Comparison of ENCODE assay signal across 19 mouse cellular contexts in the genomic region with DNA sequence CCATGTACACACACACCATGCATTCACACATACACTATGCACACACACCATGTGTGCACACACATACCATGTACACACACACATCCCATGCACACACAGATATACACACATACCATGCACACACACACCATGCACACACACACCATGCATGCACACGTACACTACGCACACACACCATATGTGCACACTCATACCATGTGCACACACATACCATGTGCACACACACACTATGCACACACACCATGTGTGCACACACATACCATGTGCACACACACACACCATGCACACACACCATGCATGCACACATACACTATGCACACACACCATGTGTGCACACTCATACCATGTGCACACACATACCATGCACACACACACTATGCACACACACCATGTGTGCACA.
DNase-seq lines count a peak whose midpoint lies in the region; ATAC-seq and TF ChIP-seq lines count a peak whose summit lies in the region.
"Had no signal": no experiment of that assay in that cellular context is flagged by ENCODE, and none has a peak within 500 bp of the region (broad histone marks: within the 10 kb centered on the region; RNA-seq: fewer than 3 reads in every experiment).

No protein-coding gene starts in this region.

- H3K4me2 ChIP-seq in limb, embryonic 15.5 days = no peak overlapping the region
- no peak overlapping the region for H3K4me2 ChIP-seq in midbrain, embryonic 15.5 days
- H3K4me2 ChIP-seq in midbrain, embryonic 16.5 days (ENCODE audit: low read length) = no peak overlapping the region
- H3K4me2 ChIP-seq: forebrain, embryonic 12.5 days; hindbrain, embryonic 13.5 days had no signal

- no peak for TF ChIP-seq POLR2A in MEL (IDR thresholded peaks at IDR 0.05; ENCODE audit: control insufficient read depth in 1 of 2, insufficient read depth in 1 of 2, low read depth in 1 of 2, low read length in 2 of 2, poor library complexity in 1 of 2)

- H3K27me3 ChIP-seq in limb, embryonic 15.5 days = no peaks in the 10 kb centered on the region
- no peaks in the 10 kb centered on the region for H3K27me3 ChIP-seq in limb, embryonic 10.5 days (ENCODE audit: low read depth, poor library complexity, severe bottlenecking)
- no peaks in the 10 kb centered on the region for H3K27me3 ChIP-seq in midbrain, embryonic 15.5 days (replicated peaks)
- no peaks in the 10 kb centered on the region for H3K27me3 ChIP-seq in midbrain, embryonic 10.5 days (ENCODE audit: low read depth, poor library complexity, severe bottlenecking)
- H3K27me3 ChIP-seq in MEL (ENCODE audit: control insufficient read depth in 1 of 2, insufficient read depth in 2 of 2, low read length in 2 of 2) = no peaks in the 10 kb centered on the region
- no peaks in the 10 kb centered on the region for H3K27me3 ChIP-seq in midbrain, embryonic 16.5 days (ENCODE audit: control insufficient read depth, insufficient read depth, low read depth, low read length)
- H3K27me3 ChIP-seq: forebrain, embryonic 12.5 days had no signal

- DNase-seq in limb, embryonic 10.5 days (ENCODE audit: low spot score) = no peak
- no peak for DNase-seq in midbrain, embryonic 10.5 days (ENCODE audit: low spot score)
- no peak for DNase-seq in MEL (ENCODE audit: low read depth, low spot score)
- DNase-seq in layer of hippocampus, adult 2 months (ENCODE audit: low spot score in 2 of 2) = no peak
- DNase-seq in kidney, adult 11 months = no peak
- DNase-seq: adrenal gland, postnatal 10 days; cerebellum, adult 11-12 months; cerebellum, adult 9-10 months; cerebellum, postnatal 25 days; gastrocnemius, postnatal 10 days; heart, adult 18-20 months; heart, postnatal 14 days had no signal

- no peak for TF ChIP-seq RAD21 in MEL (IDR thresholded peaks at IDR 0.05; ENCODE audit: low read depth, low read length)

- H3K36me3 ChIP-seq in limb, embryonic 15.5 days = no peaks in the 10 kb centered on the region
- no peaks in the 10 kb centered on the region for H3K36me3 ChIP-seq in limb, embryonic 10.5 days
- H3K36me3 ChIP-seq in midbrain, embryonic 15.5 days (replicated peaks) = no peaks in the 10 kb centered on the region
- no peaks in the 10 kb centered on the region for H3K36me3 ChIP-seq in midbrain, embryonic 10.5 days
- no peaks in the 10 kb centered on the region for H3K36me3 ChIP-seq in MEL (ENCODE audit: control insufficient read depth in 1 of 2, insufficient read depth in 2 of 2, low read length in 2 of 2)
- H3K36me3 ChIP-seq in midbrain, embryonic 16.5 days (ENCODE audit: control insufficient read depth, insufficient read depth, low read length) = no peaks in the 10 kb centered on the region
- H3K36me3 ChIP-seq: forebrain, embryonic 12.5 days; heart, embryonic 10.5 days; hindbrain, embryonic 13.5 days had no signal

- H3K9ac ChIP-seq in limb, embryonic 15.5 days = no peak overlapping the region
- no peak overlapping the region for H3K9ac ChIP-seq in midbrain, embryonic 15.5 days
- H3K9ac ChIP-seq in MEL (ENCODE audit: control insufficient read depth, low read depth, low read length, poor library complexity, severe bottlenecking) = no peak overlapping the region
- no peak overlapping the region for H3K9ac ChIP-seq in midbrain, embryonic 16.5 days (ENCODE audit: low read depth, low read length)
- H3K9ac ChIP-seq: forebrain, embryonic 12.5 days; hindbrain, embryonic 13.5 days had no signal

- WGBS in limb, embryonic 15.5 days = 96% methylated on average over 2 of the region's 2 CpGs
- WGBS in limb, embryonic 10.5 days = 96% methylated on average over 2 of the region's 2 CpGs
- whole genome bisulfite sequencing in midbrain, embryonic 15.5 days = 97% methylated on average over 2 of the region's 2 CpGs
- WGBS in midbrain, embryonic 10.5 days = 93% methylated on average over 2 of the region's 2 CpGs
- WGBS in midbrain, embryonic 16.5 days = 98% methylated on average over 2 of the region's 2 CpGs

- H3K27ac ChIP-seq in limb, embryonic 15.5 days = no peak overlapping the region
- H3K27ac ChIP-seq in limb, embryonic 10.5 days = no peak overlapping the region
- H3K27ac ChIP-seq in midbrain, embryonic 15.5 days = no peak overlapping the region
- H3K27ac ChIP-seq in midbrain, embryonic 10.5 days (replicated peaks) = no peak overlapping the region
- H3K27ac ChIP-seq in MEL (ENCODE audit: control insufficient read depth, low read depth, low read length) = no peak overlapping the region
- no peak overlapping the region for H3K27ac ChIP-seq in midbrain, embryonic 16.5 days (ENCODE audit: low read length)
- no peak overlapping the region for H3K27ac ChIP-seq in layer of hippocampus, adult 2 months
- H3K27ac ChIP-seq: forebrain, embryonic 12.5 days; heart, embryonic 10.5 days; hindbrain, embryonic 13.5 days had no signal

- no peak for TF ChIP-seq CTCF in MEL (IDR thresholded peaks at IDR 0.05 in 2 of 3, conservative IDR thresholded peaks at IDR 0.05 in 1 of 3; ENCODE audit: control insufficient read depth in 1 of 3, insufficient read depth in 1 of 3, low read depth in 2 of 3, low read length in 3 of 3, poor library complexity in 1 of 3, severe bottlenecking in 1 of 3)
- TF ChIP-seq CTCF in layer of hippocampus, adult 2 months (conservative IDR thresholded peaks at IDR 0.05) = no peak

- 0 out of 2 replicates have a peak, but pooled peaks have one; percentile 30 for ATAC-seq in limb, embryonic 15.5 days (ENCODE audit: insufficient number of reproducible peaks, low FRiP score, low TSS enrichment, low read depth)
- 0 out of 2 replicates have a peak, but pooled peaks have one; percentile 24 for ATAC-seq in midbrain, embryonic 15.5 days (replicated peaks)
- ATAC-seq in midbrain, embryonic 16.5 days = 0 out of 2 replicates have a peak, but pooled peaks have one; percentile 8
- ATAC-seq: forebrain, embryonic 16.5 days had no signal

- H3K79me2 ChIP-seq in MEL (ENCODE audit: control insufficient read depth, insufficient read depth, low read length, poor library complexity) = no peaks in the 10 kb centered on the region

- no peak overlapping the region for H3K4me3 ChIP-seq in limb, embryonic 15.5 days
- no peak overlapping the region for H3K4me3 ChIP-seq in limb, embryonic 10.5 days
- H3K4me3 ChIP-seq in midbrain, embryonic 15.5 days = no peak overlapping the region
- H3K4me3 ChIP-seq in midbrain, embryonic 10.5 days = no peak overlapping the region
- H3K4me3 ChIP-seq in MEL (ENCODE audit: control insufficient read depth in 1 of 2, insufficient read depth in 1 of 2, low read depth in 2 of 2, low read length in 2 of 2) = no peak overlapping the region
- no peak overlapping the region for H3K4me3 ChIP-seq in midbrain, embryonic 16.5 days (ENCODE audit: low read depth, low read length)
- no peak overlapping the region for H3K4me3 ChIP-seq in layer of hippocampus, adult 2 months
- H3K4me3 ChIP-seq: forebrain, embryonic 12.5 days; heart, embryonic 10.5 days; hindbrain, embryonic 13.5 days had no signal

- H3K4me1 ChIP-seq in limb, embryonic 15.5 days = no peaks in the 10 kb centered on the region
- no peaks in the 10 kb centered on the region for H3K4me1 ChIP-seq in limb, embryonic 10.5 days
- no peaks in the 10 kb centered on the region for H3K4me1 ChIP-seq in midbrain, embryonic 15.5 days
- H3K4me1 ChIP-seq in midbrain, embryonic 10.5 days = no peaks in the 10 kb centered on the region
- H3K4me1 ChIP-seq in MEL (ENCODE audit: control insufficient read depth in 1 of 2, insufficient read depth in 2 of 2, low read length in 2 of 2) = no peaks in the 10 kb centered on the region; a peak in 1 of 4 replicates
- no peaks in the 10 kb centered on the region for H3K4me1 ChIP-seq in midbrain, embryonic 16.5 days (ENCODE audit: control insufficient read depth, insufficient read depth, low read length)
- H3K4me1 ChIP-seq: forebrain, embryonic 12.5 days; heart, embryonic 10.5 days; hindbrain, embryonic 13.5 days had no signal

- no peaks in the 10 kb centered on the region for H3K9me3 ChIP-seq in limb, embryonic 15.5 days
- H3K9me3 ChIP-seq in limb, embryonic 10.5 days (replicated peaks) = no peaks in the 10 kb centered on the region
- no peaks in the 10 kb centered on the region for H3K9me3 ChIP-seq in midbrain, embryonic 15.5 days
- no peaks in the 10 kb centered on the region for H3K9me3 ChIP-seq in midbrain, embryonic 10.5 days (replicated peaks)
- H3K9me3 ChIP-seq in MEL (replicated peaks; ENCODE audit: insufficient read depth, low read length) = no peaks in the 10 kb centered on the region
- H3K9me3 ChIP-seq in midbrain, embryonic 16.5 days (replicated peaks; ENCODE audit: control insufficient read depth, low read length, poor library complexity, severe bottlenecking) = no peaks in the 10 kb centered on the region
- H3K9me3 ChIP-seq: forebrain, embryonic 12.5 days; heart, embryonic 10.5 days; hindbrain, embryonic 13.5 days had no signal

- no peak for TF ChIP-seq EP300 in MEL (IDR thresholded peaks at IDR 0.05; ENCODE audit: low read depth in 1 of 2, low read length in 2 of 2)

TF ChIP-seq in MEL, 35 proteins besides CTCF, POLR2A, EP300 and RAD21:
- TF ChIP-seq UBTF (IDR thresholded peaks at IDR 0.05; ENCODE audit: borderline replicate concordance, insufficient read depth, low read depth, low read length) (no peak), POLR2AphosphoS5 (IDR thresholded peaks at IDR 0.05; ENCODE audit: borderline replicate concordance, low read depth, low read length) (peak; percentile 46; the same call in 1 of the 2 replicates), USF1 (IDR thresholded peaks at IDR 0.05; ENCODE audit: low read depth, low read length) (no peak), CHD1 (IDR thresholded peaks at IDR 0.05; ENCODE audit: low read depth, low read length) (no peak), SIN3A (IDR thresholded peaks at IDR 0.05; ENCODE audit: low read length) (no peak), HCFC1 (IDR thresholded peaks at IDR 0.05; ENCODE audit: low read depth, low read length) (no peak), ETS1 (IDR thresholded peaks at IDR 0.05; ENCODE audit: low read depth, low read length) (no peak)
